Mouse (Mus musculus) heart, adult 2 months (tissue): ENCODE measurements at regions not wholly inside any gene's neighbourhood (a gene's known extent, or its start where the extent isn't known, plus 50 kb on each side); places are given as distances from the start of the nearest gene placed in this dataset.

ENCODE experiments used
- CTCF ChIP-seq: fragments of 200-600 bp; IDR thresholded peaks from 2 replicates; pipeline ENCODE4 v1.8.1; 2022; ENCODE audit warnings: antibody characterized with exemption, mild to moderate bottlenecking, moderate library complexity
- EP300 ChIP-seq: fragments of 200-500 bp; IDR thresholded peaks from 2 replicates; pipeline ENCODE4 v1.6.1; 2011; ENCODE audit warnings: low read depth, low read length, control low read depth; ENCODE audit not compliant: insufficient read depth
- POLR2A ChIP-seq: fragments of 200-500 bp; IDR thresholded peaks from 2 replicates; pipeline ENCODE4 v1.6.1; 2011; ENCODE audit warnings: mild to moderate bottlenecking, low read depth, low read length, control low read depth; ENCODE audit not compliant: insufficient read depth

DNA sequence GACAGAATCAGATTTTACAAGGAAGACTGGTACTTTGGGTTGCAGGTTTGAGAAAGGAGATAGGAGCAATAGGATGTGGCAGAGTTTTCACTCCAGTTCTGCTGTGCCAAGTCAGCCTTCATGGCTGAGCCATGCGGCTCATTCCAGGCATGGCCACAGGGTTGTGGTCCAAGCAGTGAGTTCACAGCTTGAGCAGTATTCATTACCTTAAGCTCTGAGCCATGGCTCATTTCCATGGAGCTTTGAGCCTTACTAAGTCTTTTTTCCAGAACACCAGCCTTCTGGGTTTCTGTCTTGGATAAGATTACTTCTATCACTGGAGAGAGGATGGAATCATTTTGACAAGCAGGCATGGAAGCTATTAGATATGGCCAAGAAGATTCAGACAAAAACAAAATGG is 98.2 kb upstream of the Tmtc4 start:
- TF ChIP-seq CTCF (no peak), POLR2A (no peak), EP300 (no peak)
